Mouse (Mus musculus): Measurements from ENCODE around the gene Fto. TPM values are rescaled to one million over a fixed set of nuclear protein-coding genes. Genes with fewer than 3 reads are reported as not detected.

Gene Fto
- polyA plus RNA-seq, 1 experiment from 2014 or later = 111 TPM

DNA sequence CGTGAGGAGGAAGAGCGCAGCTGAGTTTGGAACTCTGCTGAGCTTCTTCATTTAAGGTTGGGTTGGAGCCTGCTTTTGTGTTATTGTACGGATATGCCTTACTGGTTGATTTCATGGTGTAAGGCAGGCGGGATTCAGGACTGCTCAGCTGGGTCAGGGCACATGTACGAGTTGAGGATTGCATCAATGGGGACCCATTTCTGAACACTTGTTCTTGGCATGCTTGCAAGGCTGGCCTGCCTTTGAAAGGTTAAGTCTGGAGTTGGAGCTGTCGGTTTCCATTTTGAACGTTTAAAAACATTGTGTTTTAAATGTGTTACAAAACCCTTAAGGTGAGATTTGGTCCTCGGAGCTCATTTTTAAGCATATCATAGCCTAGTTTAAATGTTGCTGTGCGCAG, 15.7 kb downstream of the Fto start:
- Histone ChIP-seq H3K4me3 (ENCODE audit: low read depth, low read length) (no peak overlapping the region), H3K27ac (ENCODE audit: low read depth, low read length) (0 out of 2 replicates have a peak overlapping the region, but pooled peaks have one; percentile 12), H3K36me3 (ENCODE audit: control insufficient read depth, insufficient read depth, low read length) (no peaks in the 10 kb centered on the region), H3K4me2 (ENCODE audit: low read depth, low read length, severe bottlenecking) (no peak overlapping the region), H3K4me1 (replicated peaks; ENCODE audit: control insufficient read depth, insufficient read depth, low read length) (peaks cover 7% of the 10 kb centered on the region; the same call in 1 of the 2 replicates), H3K9ac (ENCODE audit: low read length) (no peak overlapping the region), H3K27me3 (ENCODE audit: control insufficient read depth, insufficient read depth, low read length) (no peaks in the 10 kb centered on the region), H3K9me3 (ENCODE audit: control insufficient read depth, low read length) (no peaks in the 10 kb centered on the region)
- ATAC-seq (replicated peaks; ENCODE audit: low FRiP score) (no peak), DNase-seq (ENCODE audit: low spot score) (no peak)
- 84% methylated on average over 9 of the region's 9 CpGs for WGBS

DNA sequence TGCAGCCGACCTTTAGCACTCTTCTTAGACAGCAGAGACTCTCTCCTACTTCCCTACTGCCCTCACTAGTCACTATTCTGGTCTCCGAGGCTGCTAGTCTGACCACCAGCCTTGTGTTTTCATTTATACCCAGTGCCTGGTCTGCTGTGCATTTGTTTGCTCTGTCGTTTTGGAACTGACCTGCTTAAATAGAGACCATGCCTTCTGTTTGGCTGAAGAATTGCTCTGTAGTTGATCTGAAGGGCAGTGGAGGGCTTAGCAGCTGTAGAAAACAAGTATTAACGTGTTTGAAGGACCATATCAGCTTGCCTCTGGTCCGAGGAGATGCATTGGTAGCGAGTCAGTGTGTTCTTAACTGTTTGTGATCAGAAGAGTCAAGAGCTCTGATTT, 16.1 kb downstream of the Fto start:
- Histone ChIP-seq H3K4me2 (ENCODE audit: low read depth, low read length, severe bottlenecking) (no peak overlapping the region), H3K9me3 (ENCODE audit: control insufficient read depth, low read length) (no peaks in the 10 kb centered on the region; the same call in 1 of the 2 replicates), H3K4me1 (replicated peaks; ENCODE audit: control insufficient read depth, insufficient read depth, low read length) (peaks cover 7% of the 10 kb centered on the region; the same call in 1 of the 2 replicates), H3K36me3 (ENCODE audit: control insufficient read depth, insufficient read depth, low read length) (no peaks in the 10 kb centered on the region), H3K27ac (ENCODE audit: low read depth, low read length) (0 out of 2 replicates have a peak overlapping the region, but pooled peaks have one; percentile 12), H3K4me3 (ENCODE audit: low read depth, low read length) (no peak overlapping the region), H3K9ac (ENCODE audit: low read length) (0 out of 2 replicates have a peak overlapping the region, but pooled peaks have one; percentile 6), H3K27me3 (ENCODE audit: control insufficient read depth, insufficient read depth, low read length) (no peaks in the 10 kb centered on the region)
- DNase-seq (ENCODE audit: low spot score) = no peak
- ATAC-seq (replicated peaks; ENCODE audit: low FRiP score) = no peak
- WGBS = 43% methylated on average over 6 of the region's 6 CpGs

DNA sequence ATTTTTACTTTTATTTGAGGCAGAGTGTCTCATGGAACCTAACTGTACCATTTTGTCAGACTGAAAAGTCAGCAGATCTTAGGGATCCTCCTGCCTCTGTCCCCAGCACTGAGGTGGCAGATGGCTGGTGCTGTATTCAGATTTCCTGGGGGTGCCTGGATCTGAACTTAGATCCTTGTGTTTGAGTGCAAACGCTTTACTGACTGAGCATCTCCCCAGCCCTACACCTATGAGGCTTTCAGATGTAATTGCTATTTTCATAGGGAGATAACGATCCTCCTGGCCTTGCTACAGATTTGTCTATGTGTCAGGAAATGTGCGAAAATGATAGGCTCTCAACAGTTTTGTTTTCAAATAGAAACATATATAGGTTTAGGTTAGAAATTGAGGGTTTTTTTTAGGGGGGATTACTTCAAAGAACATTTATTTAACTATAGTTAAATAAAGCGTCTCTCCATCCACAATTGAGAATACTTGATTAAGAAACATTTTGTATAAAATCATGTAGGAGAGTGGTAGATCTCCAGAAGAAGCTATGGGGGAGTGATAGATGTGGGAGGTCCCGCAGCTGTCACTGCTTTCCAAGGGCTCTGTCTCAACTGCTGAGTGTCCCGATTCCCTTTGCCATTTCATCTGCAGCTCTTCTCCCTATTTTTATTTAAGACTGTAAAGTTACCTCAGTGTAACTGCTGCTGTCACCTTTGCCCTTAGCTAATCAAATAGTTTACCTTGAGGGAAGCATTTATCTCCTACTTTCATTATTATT, 25.2 kb downstream of the Fto start:
- 91% methylated on average over 6 of the region's 6 CpGs for WGBS

DNA sequence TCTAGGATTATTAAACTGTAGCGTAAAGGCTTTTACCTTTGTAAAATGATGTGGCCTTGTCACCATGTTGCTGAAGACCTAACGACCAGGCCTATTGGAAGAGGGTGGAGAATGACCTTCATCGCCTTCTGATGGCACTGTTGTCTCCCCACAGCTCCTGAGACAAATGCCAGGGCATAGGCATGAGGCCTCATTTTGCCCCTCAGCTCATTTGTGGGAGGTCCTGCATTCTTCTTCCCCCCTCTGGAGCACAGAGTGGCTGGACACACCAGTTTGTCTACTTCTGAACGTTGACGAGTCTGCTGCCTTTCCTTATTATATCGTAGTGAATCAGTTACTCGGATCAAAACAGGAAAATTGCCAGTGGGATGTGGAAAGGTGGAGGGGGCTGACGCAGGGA, 26.3 kb downstream of the Fto start:
- H3K36me3 ChIP-seq (ENCODE audit: control insufficient read depth, insufficient read depth, low read length) = no peaks in the 10 kb centered on the region
- no peak overlapping the region for H3K4me3 ChIP-seq (ENCODE audit: low read depth, low read length)
- no peak for DNase-seq (ENCODE audit: low spot score)
- ATAC-seq (replicated peaks; ENCODE audit: low FRiP score) = no peak
- WGBS = 88% methylated on average over 8 of the region's 8 CpGs
- no peaks in the 10 kb centered on the region for H3K4me1 ChIP-seq (replicated peaks; ENCODE audit: control insufficient read depth, insufficient read depth, low read length)
- H3K4me2 ChIP-seq (ENCODE audit: low read depth, low read length, severe bottlenecking) = no peak overlapping the region
- no peaks in the 10 kb centered on the region for H3K9me3 ChIP-seq (ENCODE audit: control insufficient read depth, low read length)
- H3K27ac ChIP-seq (ENCODE audit: low read depth, low read length) = no peak overlapping the region
- no peaks in the 10 kb centered on the region for H3K27me3 ChIP-seq (ENCODE audit: control insufficient read depth, insufficient read depth, low read length)
- no peak overlapping the region for H3K9ac ChIP-seq (ENCODE audit: low read length)

More for the DNA sequence above, 25.2 kb downstream of the Fto start:
- Histone ChIP-seq H3K4me2 (ENCODE audit: low read depth, low read length, severe bottlenecking) (no peak overlapping the region), H3K27me3 (ENCODE audit: control insufficient read depth, insufficient read depth, low read length) (no peaks in the 10 kb centered on the region), H3K9ac (ENCODE audit: low read length) (no peak overlapping the region), H3K4me1 (replicated peaks; ENCODE audit: control insufficient read depth, insufficient read depth, low read length) (no peaks in the 10 kb centered on the region), H3K4me3 (ENCODE audit: low read depth, low read length) (no peak overlapping the region), H3K27ac (ENCODE audit: low read depth, low read length) (no peak overlapping the region), H3K9me3 (ENCODE audit: control insufficient read depth, low read length) (no peaks in the 10 kb centered on the region; the same call in 1 of the 2 replicates), H3K36me3 (ENCODE audit: control insufficient read depth, insufficient read depth, low read length) (no peaks in the 10 kb centered on the region)
- no peak for ATAC-seq (replicated peaks; ENCODE audit: low FRiP score)
- DNase-seq (ENCODE audit: low spot score) = no peak

DNA sequence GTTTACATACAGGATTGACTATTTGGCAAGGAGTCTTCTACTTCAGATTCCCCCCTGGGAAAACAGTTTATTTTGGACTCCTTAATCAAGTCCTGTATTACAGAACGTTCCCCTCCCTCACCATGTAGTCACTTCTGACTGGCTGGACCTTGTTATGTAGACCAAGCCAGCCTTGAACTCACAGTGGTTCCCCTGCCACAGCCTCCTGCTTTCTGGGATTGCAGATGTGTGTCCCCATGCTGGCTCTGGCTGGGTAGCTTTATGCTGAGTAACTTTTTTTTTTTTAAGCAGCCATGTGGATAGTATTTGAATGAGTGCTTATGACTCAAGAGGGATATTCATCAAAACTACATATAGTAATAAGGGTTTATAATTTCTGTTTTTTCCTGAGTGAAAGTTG, 27.4 kb downstream of the Fto start:
- DNase-seq (ENCODE audit: low spot score) (no peak), ATAC-seq (replicated peaks; ENCODE audit: low FRiP score) (no peak)
- Histone ChIP-seq H3K4me2 (ENCODE audit: low read depth, low read length, severe bottlenecking) (no peak overlapping the region), H3K9ac (ENCODE audit: low read length) (no peak overlapping the region), H3K27ac (ENCODE audit: low read depth, low read length) (no peak overlapping the region), H3K36me3 (ENCODE audit: control insufficient read depth, insufficient read depth, low read length) (no peaks in the 10 kb centered on the region), H3K4me1 (replicated peaks; ENCODE audit: control insufficient read depth, insufficient read depth, low read length) (no peaks in the 10 kb centered on the region), H3K27me3 (ENCODE audit: control insufficient read depth, insufficient read depth, low read length) (no peaks in the 10 kb centered on the region), H3K4me3 (ENCODE audit: low read depth, low read length) (no peak overlapping the region), H3K9me3 (ENCODE audit: control insufficient read depth, low read length) (no peaks in the 10 kb centered on the region)
- 79% methylated on average over 1 of the region's 1 CpGs for WGBS

DNA sequence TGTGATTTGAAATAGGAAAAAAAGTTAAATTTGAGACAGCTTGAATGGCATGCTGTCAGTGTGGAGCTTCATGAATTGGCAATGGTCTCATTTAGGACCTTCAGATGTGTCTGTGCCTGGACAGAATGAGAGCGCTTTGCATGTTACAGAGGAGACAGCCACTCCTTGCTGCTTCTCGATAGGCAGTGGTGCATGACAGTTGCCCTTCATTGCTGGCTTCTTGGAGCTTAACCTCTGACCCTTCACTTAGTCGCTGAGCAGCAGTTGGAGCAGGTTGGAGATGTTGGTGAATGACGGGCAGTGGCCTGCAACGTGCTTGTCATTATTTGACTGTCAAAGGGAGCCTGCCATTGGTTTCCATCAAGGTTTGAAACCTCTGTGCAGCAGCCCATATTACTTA, 28.9 kb downstream of the Fto start:
- H3K9me3 ChIP-seq (ENCODE audit: control insufficient read depth, low read length) = no peaks in the 10 kb centered on the region
- WGBS = 22% methylated on average over 5 of the region's 5 CpGs

DNA sequence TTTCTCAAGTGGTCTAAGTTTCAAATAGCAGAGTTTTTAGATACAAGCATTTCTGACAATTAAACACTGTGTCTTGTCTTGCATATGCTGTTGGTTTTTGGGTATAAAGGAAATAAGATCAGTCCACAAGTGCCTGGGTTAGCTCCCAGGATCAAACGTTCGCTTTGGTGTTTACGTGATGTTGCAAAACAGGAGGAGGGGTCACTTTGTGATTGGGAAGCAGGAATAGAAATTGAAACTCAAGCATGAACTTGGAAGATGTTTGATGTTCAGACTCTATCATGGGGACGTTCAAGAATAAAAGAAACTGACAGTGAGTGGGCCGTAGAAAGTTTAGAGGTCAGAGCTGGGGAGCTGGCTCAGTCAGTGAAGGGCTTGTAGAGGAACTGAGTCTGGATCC, 29.5 kb downstream of the Fto start:
- Histone ChIP-seq H3K9ac (ENCODE audit: low read length) (no peak overlapping the region), H3K9me3 (ENCODE audit: control insufficient read depth, low read length) (no peaks in the 10 kb centered on the region), H3K36me3 (ENCODE audit: control insufficient read depth, insufficient read depth, low read length) (no peaks in the 10 kb centered on the region), H3K27ac (ENCODE audit: low read depth, low read length) (no peak overlapping the region), H3K4me3 (ENCODE audit: low read depth, low read length) (no peak overlapping the region), H3K27me3 (ENCODE audit: control insufficient read depth, insufficient read depth, low read length) (no peaks in the 10 kb centered on the region), H3K4me2 (ENCODE audit: low read depth, low read length, severe bottlenecking) (no peak overlapping the region), H3K4me1 (replicated peaks; ENCODE audit: control insufficient read depth, insufficient read depth, low read length) (no peaks in the 10 kb centered on the region)
- ATAC-seq (replicated peaks; ENCODE audit: low FRiP score) (no peak), DNase-seq (ENCODE audit: low spot score) (peak; percentile 2)
- 86% methylated on average over 5 of the region's 5 CpGs for WGBS

More for the DNA sequence above, 28.9 kb downstream of the Fto start:
- Histone ChIP-seq H3K36me3 (ENCODE audit: control insufficient read depth, insufficient read depth, low read length) (no peaks in the 10 kb centered on the region), H3K27me3 (ENCODE audit: control insufficient read depth, insufficient read depth, low read length) (no peaks in the 10 kb centered on the region), H3K9ac (ENCODE audit: low read length) (no peak overlapping the region), H3K4me1 (replicated peaks; ENCODE audit: control insufficient read depth, insufficient read depth, low read length) (no peaks in the 10 kb centered on the region), H3K4me2 (ENCODE audit: low read depth, low read length, severe bottlenecking) (no peak overlapping the region), H3K4me3 (ENCODE audit: low read depth, low read length) (no peak overlapping the region), H3K27ac (ENCODE audit: low read depth, low read length) (no peak overlapping the region)
- DNase-seq (ENCODE audit: low spot score) = peak; percentile 7
- ATAC-seq (replicated peaks; ENCODE audit: low FRiP score) = no peak

DNA sequence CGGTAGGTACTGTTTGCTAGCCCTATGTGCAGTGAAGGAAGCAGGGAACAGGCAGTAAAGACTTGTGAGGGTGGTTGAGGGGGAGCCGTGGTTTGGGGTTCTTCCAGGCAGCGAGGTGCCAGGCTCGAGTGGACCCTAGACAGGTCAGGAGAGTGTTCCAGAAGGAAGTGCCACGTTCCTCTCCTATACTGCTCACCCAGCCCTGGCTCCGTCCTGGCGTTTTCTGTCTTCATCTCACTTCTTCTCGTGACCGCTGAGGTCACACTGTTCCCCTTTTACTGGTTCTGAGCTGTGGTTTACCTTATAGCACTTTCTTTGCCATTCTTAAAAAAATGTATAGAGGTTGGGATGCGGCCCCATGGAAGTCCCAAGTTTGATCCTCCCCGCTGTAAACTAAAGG, 31.3 kb downstream of the Fto start:
- H3K4me3 ChIP-seq (ENCODE audit: low read depth, low read length) = no peak overlapping the region
- H3K4me2 ChIP-seq (ENCODE audit: low read depth, low read length, severe bottlenecking) = no peak overlapping the region
- H3K27ac ChIP-seq (ENCODE audit: low read depth, low read length) = no peak overlapping the region
- WGBS = 91% methylated on average over 11 of the region's 11 CpGs
- no peaks in the 10 kb centered on the region for H3K4me1 ChIP-seq (replicated peaks; ENCODE audit: control insufficient read depth, insufficient read depth, low read length)
- DNase-seq (ENCODE audit: low spot score) (peak; percentile 14), ATAC-seq (replicated peaks; ENCODE audit: low FRiP score) (no peak)
- H3K36me3 ChIP-seq (ENCODE audit: control insufficient read depth, insufficient read depth, low read length) = no peaks in the 10 kb centered on the region
- H3K9me3 ChIP-seq (ENCODE audit: control insufficient read depth, low read length) = no peaks in the 10 kb centered on the region
- H3K27me3 ChIP-seq (ENCODE audit: control insufficient read depth, insufficient read depth, low read length) = no peaks in the 10 kb centered on the region
- H3K9ac ChIP-seq (ENCODE audit: low read length) = no peak overlapping the region

DNA sequence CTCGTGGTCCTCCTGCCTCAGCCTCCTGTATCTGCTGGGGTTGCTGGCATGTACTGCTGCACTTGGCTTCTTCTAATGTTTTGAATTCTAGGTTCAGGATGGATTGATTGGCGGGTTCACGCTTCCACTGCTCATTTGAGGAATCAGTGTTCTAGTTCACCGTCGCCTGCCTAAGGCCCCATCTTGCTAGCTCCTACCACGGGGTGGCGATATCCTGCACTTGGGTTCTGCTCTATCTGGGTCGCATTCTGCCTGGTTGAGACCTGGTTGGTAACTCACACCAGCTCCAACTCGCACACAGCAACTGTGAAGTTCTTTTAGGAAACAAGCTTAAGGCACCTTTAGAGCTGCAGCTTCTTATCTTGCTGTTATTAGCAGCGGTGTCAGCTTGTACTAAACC, 33.8 kb downstream of the Fto start:
- DNase-seq (ENCODE audit: low spot score) = no peak
- Histone ChIP-seq H3K4me2 (ENCODE audit: low read depth, low read length, severe bottlenecking) (no peak overlapping the region), H3K9ac (ENCODE audit: low read length) (no peak overlapping the region), H3K4me3 (ENCODE audit: low read depth, low read length) (no peak overlapping the region), H3K27me3 (ENCODE audit: control insufficient read depth, insufficient read depth, low read length) (no peaks in the 10 kb centered on the region), H3K9me3 (ENCODE audit: control insufficient read depth, low read length) (no peaks in the 10 kb centered on the region), H3K27ac (ENCODE audit: low read depth, low read length) (no peak overlapping the region), H3K4me1 (replicated peaks; ENCODE audit: control insufficient read depth, insufficient read depth, low read length) (no peaks in the 10 kb centered on the region), H3K36me3 (ENCODE audit: control insufficient read depth, insufficient read depth, low read length) (no peaks in the 10 kb centered on the region)
- 88% methylated on average over 10 of the region's 10 CpGs for WGBS
- no peak for ATAC-seq (replicated peaks; ENCODE audit: low FRiP score)

Measured in forebrain, embryonic 11.5 days (tissue).